Mouse (Mus musculus) natural killer cell, adult 2 months (primary cell): Measurements from ENCODE around the gene St8sia1.
A peak's percentile ranks its signal among the peaks of the same experiment; 100 is the strongest.

ENCODE experiments used
- DNase-seq, 2 experiments: peaks; one replicate each; pipeline ENCODE4 v3.0.0; 2022; ENCODE audit warnings: low spot score in 2 of 2

St8sia1 gene

GRCm38 (mm10) chr6:142863881-142864280, 100.4 kb downstream of the St8sia1 start:
- DNase-seq, result no peak

- DNase-seq, result no peak
Measured at GRCm38 (mm10) chr6:142862265-142862664, 102.0 kb downstream of the St8sia1 start.

- no peak for DNase-seq
Measured at GRCm38 (mm10) chr6:142860396-142860795, 103.9 kb downstream of the St8sia1 start.

- no peak for DNase-seq
Measured at GRCm38 (mm10) chr6:142859946-142860345, 104.3 kb downstream of the St8sia1 start.

- peak in 1 of 2 experiments; percentile 24 for DNase-seq
Measured at GRCm38 (mm10) chr6:142858937-142859336, 105.3 kb downstream of the St8sia1 start.

- DNase-seq, result no peak
Measured at GRCm38 (mm10) chr6:142856258-142856874, 107.9 kb downstream of the St8sia1 start.

- no peak for DNase-seq
Measured at GRCm38 (mm10) chr6:142855761-142856160, 108.5 kb downstream of the St8sia1 start.

- no peak for DNase-seq
Measured at GRCm38 (mm10) chr6:142852419-142853377, 111.6 kb downstream of the St8sia1 start.

- no peak for DNase-seq
Measured at GRCm38 (mm10) chr6:142850436-142850835, 113.8 kb downstream of the St8sia1 start.

- DNase-seq, result no peak
Measured at GRCm38 (mm10) chr6:142849326-142849725, 114.9 kb downstream of the St8sia1 start.

- DNase-seq, result no peak
Measured at GRCm38 (mm10) chr6:142847914-142848674, 116.2 kb downstream of the St8sia1 start.

GRCm38 (mm10) chr6:142846855-142847254, 117.4 kb downstream of the St8sia1 start:
- DNase-seq, result no peak

- no peak for DNase-seq
Measured at GRCm38 (mm10) chr6:142845066-142845465, 119.2 kb downstream of the St8sia1 start.

GRCm38 (mm10) chr6:142844061-142844460, 120.2 kb downstream of the St8sia1 start:
- no peak for DNase-seq

- DNase-seq, result no peak
Measured at GRCm38 (mm10) chr6:142838501-142838900, 125.8 kb downstream of the St8sia1 start.

- no peak for DNase-seq
Measured at GRCm38 (mm10) chr6:142837326-142837725, 126.9 kb downstream of the St8sia1 start.

GRCm38 (mm10) chr6:142835726-142836125, 128.5 kb downstream of the St8sia1 start:
- DNase-seq, result no peak

GRCm38 (mm10) chr6:142834911-142835310, 129.3 kb downstream of the St8sia1 start:
- no peak for DNase-seq

- no peak for DNase-seq
Measured at GRCm38 (mm10) chr6:142831706-142832105, 132.5 kb downstream of the St8sia1 start.

GRCm38 (mm10) chr6:142831243-142831642, 133.0 kb downstream of the St8sia1 start:
- no peak for DNase-seq

- no peak for DNase-seq
Measured at GRCm38 (mm10) chr6:142830221-142830620, 134.0 kb downstream of the St8sia1 start.

GRCm38 (mm10) chr6:142825449-142825848, 138.8 kb downstream of the St8sia1 start:
- DNase-seq, result no peak
